ENCODE assay signal across 18 mouse cellular contexts in genomic region chr6:100091815-100092214, GRCm38 (mm10).
"Had no signal": no experiment of that assay in that cellular context is flagged by ENCODE, and none has a peak within 500 bp of the region (broad histone marks: within the 10 kb centered on the region; RNA-seq: fewer than 3 reads in every experiment).

No protein-coding gene starts in this region.

- H3K36me3 ChIP-seq: limb, embryonic 15.5 days; liver, embryonic 12.5 days; midbrain, embryonic 10.5 days; midbrain, embryonic 12.5 days; neural tube, embryonic 13.5 days; neural tube, embryonic 15.5 days had no signal

- DNase-seq: midbrain, embryonic 14.5 days; retina, postnatal 1 day; right cerebral cortex, adult 18-20 months; right cerebral cortex, postnatal 25 days; right cerebral cortex, postnatal 4 days; spleen, adult 18-20 months; thymus, adult 18-20 months; thymus, postnatal 14 days; thymus, postnatal 36 days had no signal

- H3K4me3 ChIP-seq: limb, embryonic 15.5 days; liver, embryonic 12.5 days; midbrain, embryonic 10.5 days; midbrain, embryonic 12.5 days; myocyte; neural tube, embryonic 13.5 days; neural tube, embryonic 15.5 days had no signal

- H3K27ac ChIP-seq: limb, embryonic 15.5 days; liver, embryonic 12.5 days; liver, embryonic 14.5 days; midbrain, embryonic 10.5 days; midbrain, embryonic 12.5 days; neural tube, embryonic 13.5 days; neural tube, embryonic 15.5 days had no signal

- ATAC-seq: liver, embryonic 12.5 days; midbrain, embryonic 16.5 days had no signal

- H3K4me1 ChIP-seq: midbrain, embryonic 10.5 days; midbrain, embryonic 12.5 days had no signal

- H3K4me2 ChIP-seq: limb, embryonic 15.5 days; liver, embryonic 12.5 days; midbrain, embryonic 12.5 days; neural tube, embryonic 13.5 days; neural tube, embryonic 15.5 days had no signal

- H3K9me3 ChIP-seq: limb, embryonic 15.5 days; liver, embryonic 12.5 days; midbrain, embryonic 10.5 days; midbrain, embryonic 12.5 days; neural tube, embryonic 13.5 days; neural tube, embryonic 15.5 days had no signal

- H3K9ac ChIP-seq: limb, embryonic 15.5 days; liver, embryonic 12.5 days; liver, embryonic 14.5 days; midbrain, embryonic 12.5 days; neural tube, embryonic 13.5 days; neural tube, embryonic 15.5 days had no signal
